Mouse (Mus musculus): Measurements from ENCODE around the gene Pgpep1. TPM values are rescaled to one million over a fixed set of nuclear protein-coding genes. Genes with fewer than 3 reads are reported as not detected.

Gene Pgpep1
- polyA plus RNA-seq, 1 experiment, result 35.2 TPM

DNA sequence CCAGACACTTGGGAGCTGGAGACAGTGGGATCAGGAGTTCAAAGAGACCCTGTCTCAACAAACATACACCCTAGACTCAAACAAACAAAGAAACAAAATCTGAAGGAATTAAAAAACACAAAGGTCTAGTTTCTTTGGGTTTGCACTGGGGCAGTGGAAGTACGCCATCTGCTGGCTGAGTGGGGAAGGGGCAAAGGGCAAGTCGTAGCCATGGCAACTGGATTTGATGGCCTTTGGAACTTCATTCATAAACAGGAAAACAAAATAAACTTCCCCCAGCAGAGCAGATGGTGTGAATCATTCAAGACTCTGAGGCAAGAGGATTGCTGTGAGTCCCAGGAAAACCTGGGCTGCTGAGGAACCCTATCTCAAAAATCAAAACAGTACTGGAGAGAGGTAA is 7.0 kb downstream of the Pgpep1 start:
- H3K4me3 ChIP-seq (ENCODE audit: insufficient read depth, low read length), result no peak overlapping the region
- peaks cover 50% of the 10 kb centered on the region for H3K4me1 ChIP-seq (ENCODE audit: control insufficient read depth, insufficient read depth, low read length)
- H3K27ac ChIP-seq (ENCODE audit: insufficient read depth, low read depth, low read length), result peak overlapping the region; percentile 59
- TF ChIP-seq POLR2A (IDR thresholded peaks at IDR 0.05; ENCODE audit: borderline replicate concordance, low read depth, low read length), result no peak
- peak; percentile 96 for TF ChIP-seq CTCF (IDR thresholded peaks at IDR 0.05; ENCODE audit: low read depth, low read length)

DNA sequence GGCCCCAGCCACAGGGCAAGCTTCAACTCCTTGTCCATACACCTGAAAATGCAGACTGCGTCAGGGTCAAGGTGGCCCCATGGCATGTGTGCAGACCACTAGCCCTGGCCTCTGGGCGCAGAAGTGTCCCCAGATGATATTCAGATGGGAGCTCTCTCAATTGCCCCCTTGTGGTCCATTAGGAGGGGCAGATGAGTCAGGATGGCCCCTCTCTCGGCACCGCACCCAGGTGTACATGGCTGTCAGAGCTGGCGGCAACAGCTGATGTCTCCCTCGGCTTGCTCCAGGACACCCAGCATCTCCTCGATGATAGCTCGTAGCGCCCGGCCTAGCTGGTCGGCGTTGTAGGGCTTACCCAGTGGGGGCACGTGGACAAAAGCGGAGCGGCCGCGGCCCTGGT is 9.8 kb downstream of the Pgpep1 start:
- Histone ChIP-seq H3K4me1 (ENCODE audit: control insufficient read depth, insufficient read depth, low read length) (peaks cover 69% of the 10 kb centered on the region), H3K4me3 (ENCODE audit: insufficient read depth, low read length) (no peak overlapping the region), H3K27ac (ENCODE audit: insufficient read depth, low read depth, low read length) (peak overlapping the region; percentile 97)
- TF ChIP-seq POLR2A (IDR thresholded peaks at IDR 0.05; ENCODE audit: borderline replicate concordance, low read depth, low read length), result no peak

GRCm38 (mm10) chr8:70649324-70649723 is 10.9 kb downstream of the Pgpep1 start:
- peak overlapping the region; percentile 97 for H3K27ac ChIP-seq (ENCODE audit: insufficient read depth, low read depth, low read length)
- peaks cover 70% of the 10 kb centered on the region for H3K4me1 ChIP-seq (ENCODE audit: control insufficient read depth, insufficient read depth, low read length)
- H3K4me3 ChIP-seq (ENCODE audit: insufficient read depth, low read length), result peak overlapping the region; percentile 16
- TF ChIP-seq CTCF (IDR thresholded peaks at IDR 0.05; ENCODE audit: low read depth, low read length) (no peak), POLR2A (IDR thresholded peaks at IDR 0.05; ENCODE audit: borderline replicate concordance, low read depth, low read length) (no peak)

- Histone ChIP-seq H3K4me3 (ENCODE audit: insufficient read depth, low read length) (peak overlapping the region; percentile 16), H3K4me1 (ENCODE audit: control insufficient read depth, insufficient read depth, low read length) (peaks cover 67% of the 10 kb centered on the region), H3K27ac (ENCODE audit: insufficient read depth, low read depth, low read length) (peak overlapping the region; percentile 97)
- TF ChIP-seq POLR2A (IDR thresholded peaks at IDR 0.05; ENCODE audit: borderline replicate concordance, low read depth, low read length) (no peak), CTCF (IDR thresholded peaks at IDR 0.05; ENCODE audit: low read depth, low read length) (no peak)
Observed at GRCm38 (mm10) chr8:70648921-70649320, 11.3 kb downstream of the Pgpep1 start.

DNA sequence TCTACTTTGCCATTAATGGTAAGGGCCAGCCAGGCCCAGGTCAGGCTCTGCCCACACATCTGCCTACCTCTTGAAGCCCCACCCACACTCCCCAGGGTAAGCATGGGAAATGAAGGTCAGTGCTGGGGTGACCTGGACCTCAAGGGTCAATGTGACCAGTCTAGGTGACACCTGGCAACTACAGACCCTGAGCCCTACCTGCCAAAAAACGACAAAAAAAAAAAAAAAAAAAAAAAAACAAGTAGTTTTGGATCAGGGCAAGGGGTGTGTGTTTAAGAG is 12.1 kb downstream of the Pgpep1 start:
- TF ChIP-seq CTCF (IDR thresholded peaks at IDR 0.05; ENCODE audit: low read depth, low read length) (no peak), POLR2A (IDR thresholded peaks at IDR 0.05; ENCODE audit: borderline replicate concordance, low read depth, low read length) (no peak)
- H3K27ac ChIP-seq (ENCODE audit: insufficient read depth, low read depth, low read length), result peak overlapping the region; percentile 97
- H3K4me1 ChIP-seq (ENCODE audit: control insufficient read depth, insufficient read depth, low read length), result peaks cover 67% of the 10 kb centered on the region
- H3K4me3 ChIP-seq (ENCODE audit: insufficient read depth, low read length), result no peak overlapping the region

GRCm38 (mm10) chr8:70647343-70648163 is 12.6 kb downstream of the Pgpep1 start:
- no peak for TF ChIP-seq POLR2A (IDR thresholded peaks at IDR 0.05; ENCODE audit: borderline replicate concordance, low read depth, low read length)
- 0 out of 2 replicates have a peak, but pooled peaks have one; percentile 10 for TF ChIP-seq CTCF (IDR thresholded peaks at IDR 0.05; ENCODE audit: low read depth, low read length)
- Histone ChIP-seq H3K4me1 (ENCODE audit: control insufficient read depth, insufficient read depth, low read length) (peaks cover 66% of the 10 kb centered on the region), H3K4me3 (ENCODE audit: insufficient read depth, low read length) (no peak overlapping the region), H3K27ac (ENCODE audit: insufficient read depth, low read depth, low read length) (peak overlapping the region; percentile 97)

DNA sequence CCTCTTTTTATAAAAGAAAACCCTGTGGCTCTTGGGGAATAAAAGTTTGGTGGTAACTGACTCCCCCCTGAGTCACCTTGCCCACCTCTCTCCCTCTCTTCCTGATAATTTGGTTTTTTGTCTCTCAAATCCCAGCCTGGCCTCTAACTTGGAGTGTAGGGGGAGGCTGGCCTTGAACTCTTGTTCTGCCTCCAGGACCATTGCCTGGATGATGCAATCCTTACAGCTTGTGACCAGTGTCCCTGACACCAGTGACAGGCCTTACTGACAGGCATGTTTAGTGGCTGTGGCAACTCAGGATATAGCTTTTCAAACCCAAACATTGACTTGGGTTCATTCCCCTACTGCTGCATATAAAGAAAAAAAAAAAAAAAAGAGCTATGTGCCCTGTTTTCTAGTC is 13.4 kb downstream of the Pgpep1 start:
- Histone ChIP-seq H3K27ac (ENCODE audit: insufficient read depth, low read depth, low read length) (peak overlapping the region; percentile 97), H3K4me1 (ENCODE audit: control insufficient read depth, insufficient read depth, low read length) (peaks cover 65% of the 10 kb centered on the region), H3K4me3 (ENCODE audit: insufficient read depth, low read length) (no peak overlapping the region)
- TF ChIP-seq CTCF (IDR thresholded peaks at IDR 0.05; ENCODE audit: low read depth, low read length), result no peak
- TF ChIP-seq POLR2A (IDR thresholded peaks at IDR 0.05; ENCODE audit: borderline replicate concordance, low read depth, low read length), result no peak

- Histone ChIP-seq H3K4me3 (ENCODE audit: insufficient read depth, low read length) (no peak overlapping the region), H3K4me1 (ENCODE audit: control insufficient read depth, insufficient read depth, low read length) (peaks cover 65% of the 10 kb centered on the region), H3K27ac (ENCODE audit: insufficient read depth, low read depth, low read length) (peak overlapping the region; percentile 97)
- TF ChIP-seq CTCF (IDR thresholded peaks at IDR 0.05; ENCODE audit: low read depth, low read length), result no peak
- TF ChIP-seq POLR2A (IDR thresholded peaks at IDR 0.05; ENCODE audit: borderline replicate concordance, low read depth, low read length), result no peak
Observed at GRCm38 (mm10) chr8:70646369-70646768, 13.8 kb downstream of the Pgpep1 start.

GRCm38 (mm10) chr8:70645501-70646224 is 14.5 kb downstream of the Pgpep1 start:
- Histone ChIP-seq H3K4me3 (ENCODE audit: insufficient read depth, low read length) (no peak overlapping the region), H3K4me1 (ENCODE audit: control insufficient read depth, insufficient read depth, low read length) (peaks cover 65% of the 10 kb centered on the region), H3K27ac (ENCODE audit: insufficient read depth, low read depth, low read length) (peak overlapping the region; percentile 97)
- TF ChIP-seq CTCF (IDR thresholded peaks at IDR 0.05; ENCODE audit: low read depth, low read length) (no peak), POLR2A (IDR thresholded peaks at IDR 0.05; ENCODE audit: borderline replicate concordance, low read depth, low read length) (no peak)

DNA sequence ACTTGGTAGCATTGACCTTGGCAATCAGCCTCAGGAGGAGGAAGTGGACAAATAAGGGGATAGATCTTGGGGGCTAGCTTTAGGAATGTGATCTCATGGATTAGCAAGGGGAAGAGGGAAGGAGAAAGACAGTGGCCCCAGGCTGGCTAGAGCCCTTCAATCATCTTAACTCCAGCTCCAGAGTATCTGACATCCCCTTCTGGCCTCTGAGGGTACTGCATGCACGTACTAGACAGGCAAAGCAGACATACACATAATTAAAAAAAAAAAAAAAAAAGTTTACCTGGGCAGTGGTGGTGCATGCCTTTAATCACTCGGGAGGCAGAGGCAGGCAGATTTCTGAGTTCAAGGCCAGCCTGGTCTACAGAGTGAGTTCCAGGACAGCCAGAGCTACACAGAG is 16.1 kb downstream of the Pgpep1 start:
- H3K27ac ChIP-seq (ENCODE audit: insufficient read depth, low read depth, low read length), result peak overlapping the region; percentile 97; the same call in 1 of the 2 replicates
- no peak overlapping the region for H3K4me3 ChIP-seq (ENCODE audit: insufficient read depth, low read length)
- peaks cover 53% of the 10 kb centered on the region for H3K4me1 ChIP-seq (ENCODE audit: control insufficient read depth, insufficient read depth, low read length)
- TF ChIP-seq CTCF (IDR thresholded peaks at IDR 0.05; ENCODE audit: low read depth, low read length) (no peak), POLR2A (IDR thresholded peaks at IDR 0.05; ENCODE audit: borderline replicate concordance, low read depth, low read length) (no peak)

Measured in bone marrow macrophage, adult 2 months (primary cell).